Mouse (Mus musculus): ENCODE measurements around the gene Hspa4l.

GRCm38 (mm10) chr3:40738381-40738912, 5.8 kb upstream of the Hspa4l start:
- no peak for TF ChIP-seq CTCF (IDR thresholded peaks at IDR 0.05; ENCODE audit: borderline replicate concordance, insufficient read depth, low read length)
- TF ChIP-seq POLR2A (IDR thresholded peaks at IDR 0.05; ENCODE audit: low read depth, low read length): no peak
